Mouse (Mus musculus): ENCODE data around the gene Sorl1. TPM values are rescaled to one million over a fixed set of nuclear protein-coding genes. Genes with fewer than 3 reads are reported as not detected.
A peak's percentile ranks its signal among the peaks of the same experiment; 100 is the strongest.

Gene Sorl1
- polyA plus RNA-seq, 1 experiment from 2014 or later: 4.3 TPM

GRCm38 (mm10) chr9:42146463-42146862 lies 22.4 kb upstream of the Sorl1 start:
- Histone ChIP-seq H3K4me1 (replicated peaks) (no peaks in the 10 kb centered on the region), H3K27me3 (ENCODE audit: insufficient read depth, poor library complexity, severe bottlenecking) (no peaks in the 10 kb centered on the region), H3K9me3 (peaks cover 7% of the 10 kb centered on the region; the same call in 1 of the 2 replicates), H3K27ac (no peak overlapping the region), H3K36me3 (no peaks in the 10 kb centered on the region; the same call in 1 of the 2 replicates), H3K4me3 (no peak overlapping the region)
- 91% methylated on average over 2 of the region's 2 CpGs for WGBS
- no peak for DNase-seq (ENCODE audit: low spot score)

- no peak for DNase-seq (ENCODE audit: low spot score)
- Histone ChIP-seq H3K36me3 (no peaks in the 10 kb centered on the region; the same call in 1 of the 2 replicates), H3K4me3 (no peak overlapping the region), H3K27ac (no peak overlapping the region), H3K4me1 (replicated peaks) (no peaks in the 10 kb centered on the region), H3K27me3 (ENCODE audit: insufficient read depth, poor library complexity, severe bottlenecking) (no peaks in the 10 kb centered on the region), H3K9me3 (peaks cover 7% of the 10 kb centered on the region; the same call in 1 of the 2 replicates)
- WGBS: 86% methylated on average over 6 of the region's 6 CpGs
These were observed 17.6 kb upstream of the Sorl1 start for GRCm38 (mm10) chr9:42141549-42142210.

- no peak overlapping the region for H3K27ac ChIP-seq
- no peaks in the 10 kb centered on the region for H3K36me3 ChIP-seq
- no peaks in the 10 kb centered on the region for H3K4me1 ChIP-seq (replicated peaks)
- H3K4me3 ChIP-seq: no peak overlapping the region
- WGBS: 91% methylated on average over 4 of the region's 4 CpGs
- no peak for DNase-seq (ENCODE audit: low spot score)
- H3K27me3 ChIP-seq (ENCODE audit: insufficient read depth, poor library complexity, severe bottlenecking): no peaks in the 10 kb centered on the region
- H3K9me3 ChIP-seq: no peaks in the 10 kb centered on the region
These were observed 14.3 kb upstream of the Sorl1 start for GRCm38 (mm10) chr9:42138248-42138858.

- H3K27ac ChIP-seq: no peak overlapping the region
- H3K36me3 ChIP-seq: no peaks in the 10 kb centered on the region
- no peaks in the 10 kb centered on the region for H3K27me3 ChIP-seq (ENCODE audit: insufficient read depth, poor library complexity, severe bottlenecking)
- H3K4me3 ChIP-seq: no peak overlapping the region
- DNase-seq (ENCODE audit: low spot score): no peak
- H3K9me3 ChIP-seq: no peaks in the 10 kb centered on the region
- H3K4me1 ChIP-seq (replicated peaks): no peaks in the 10 kb centered on the region
- WGBS: 85% methylated on average over 5 of the region's 5 CpGs
These were observed 13.5 kb upstream of the Sorl1 start for GRCm38 (mm10) chr9:42137578-42137977.

GRCm38 (mm10) chr9:42130793-42131760 lies 7.0 kb upstream of the Sorl1 start:
- Histone ChIP-seq H3K4me3 (no peak overlapping the region), H3K4me1 (replicated peaks) (no peaks in the 10 kb centered on the region), H3K27me3 (ENCODE audit: insufficient read depth, poor library complexity, severe bottlenecking) (peaks cover 9% of the 10 kb centered on the region; the same call in 1 of the 2 replicates), H3K36me3 (no peaks in the 10 kb centered on the region), H3K9me3 (no peaks in the 10 kb centered on the region), H3K27ac (no peak overlapping the region)
- WGBS: 83% methylated on average over 13 of the region's 13 CpGs
- DNase-seq (ENCODE audit: low spot score): no peak

- DNase-seq (ENCODE audit: low spot score): no peak
- Histone ChIP-seq H3K36me3 (no peaks in the 10 kb centered on the region), H3K27me3 (ENCODE audit: insufficient read depth, poor library complexity, severe bottlenecking) (peaks cover 38% of the 10 kb centered on the region), H3K4me1 (replicated peaks) (peaks cover 14% of the 10 kb centered on the region), H3K27ac (no peak overlapping the region), H3K9me3 (no peaks in the 10 kb centered on the region), H3K4me3 (no peak overlapping the region)
- WGBS: 75% methylated on average over 5 of the region's 5 CpGs
These were observed 3.9 kb upstream of the Sorl1 start for GRCm38 (mm10) chr9:42127983-42128382.

- 92% methylated on average over 9 of the region's 9 CpGs for WGBS
- Histone ChIP-seq H3K4me1 (replicated peaks) (peaks cover 19% of the 10 kb centered on the region), H3K36me3 (no peaks in the 10 kb centered on the region), H3K27me3 (ENCODE audit: insufficient read depth, poor library complexity, severe bottlenecking) (peaks cover 57% of the 10 kb centered on the region), H3K27ac (no peak overlapping the region), H3K4me3 (no peak overlapping the region), H3K9me3 (no peaks in the 10 kb centered on the region)
- no peak for DNase-seq (ENCODE audit: low spot score)
These were observed 1.3 kb upstream of the Sorl1 start for GRCm38 (mm10) chr9:42125262-42125982.

GRCm38 (mm10) chr9:42123204-42123603 lies 893 bp downstream of the Sorl1 start:
- Histone ChIP-seq H3K27ac (peak overlapping the region; percentile 87), H3K36me3 (no peaks in the 10 kb centered on the region), H3K27me3 (ENCODE audit: insufficient read depth, poor library complexity, severe bottlenecking) (peaks cover 57% of the 10 kb centered on the region), H3K4me1 (replicated peaks) (peaks cover 27% of the 10 kb centered on the region), H3K4me3 (peak overlapping the region; percentile 74), H3K9me3 (no peaks in the 10 kb centered on the region)
- no peak for DNase-seq (ENCODE audit: low spot score)
- WGBS: 36% methylated on average over 11 of the region's 11 CpGs

GRCm38 (mm10) chr9:42122441-42122840 lies 1.7 kb downstream of the Sorl1 start:
- Histone ChIP-seq H3K4me1 (replicated peaks) (peaks cover 27% of the 10 kb centered on the region), H3K4me3 (no peak overlapping the region), H3K27me3 (ENCODE audit: insufficient read depth, poor library complexity, severe bottlenecking) (peaks cover 57% of the 10 kb centered on the region), H3K36me3 (no peaks in the 10 kb centered on the region), H3K27ac (no peak overlapping the region), H3K9me3 (no peaks in the 10 kb centered on the region)
- 85% methylated on average over 6 of the region's 6 CpGs for WGBS
- DNase-seq (ENCODE audit: low spot score): no peak

- peaks cover 55% of the 10 kb centered on the region for H3K27me3 ChIP-seq (ENCODE audit: insufficient read depth, poor library complexity, severe bottlenecking)
- no peaks in the 10 kb centered on the region for H3K9me3 ChIP-seq
- 81% methylated on average over 10 of the region's 10 CpGs for WGBS
- H3K36me3 ChIP-seq: no peaks in the 10 kb centered on the region
- DNase-seq (ENCODE audit: low spot score): no peak
- H3K27ac ChIP-seq: no peak overlapping the region
- peaks cover 30% of the 10 kb centered on the region for H3K4me1 ChIP-seq (replicated peaks)
- no peak overlapping the region; the same call in 1 of the 2 replicates for H3K4me3 ChIP-seq
These were observed 2.3 kb downstream of the Sorl1 start for GRCm38 (mm10) chr9:42121631-42122354.

GRCm38 (mm10) chr9:42116418-42117056 lies 7.6 kb downstream of the Sorl1 start:
- Histone ChIP-seq H3K4me1 (replicated peaks) (peaks cover 16% of the 10 kb centered on the region), H3K27me3 (ENCODE audit: insufficient read depth, poor library complexity, severe bottlenecking) (peaks cover 5% of the 10 kb centered on the region), H3K27ac (peak overlapping the region; percentile 64), H3K4me3 (no peak overlapping the region), H3K36me3 (no peaks in the 10 kb centered on the region), H3K9me3 (no peaks in the 10 kb centered on the region)
- no peak for DNase-seq (ENCODE audit: low spot score)
- WGBS: 86% methylated on average over 10 of the region's 10 CpGs
